Mouse (Mus musculus): ENCODE results near the gene Ctsh.
A peak's percentile ranks its signal among the peaks of the same experiment; 100 is the strongest.
"Not testable (repeated sequence)": the region's sequence is repeated elsewhere in the genome, so short reads cannot be mapped to it uniquely, and the experiment has no call there.

The Ctsh gene

DNA sequence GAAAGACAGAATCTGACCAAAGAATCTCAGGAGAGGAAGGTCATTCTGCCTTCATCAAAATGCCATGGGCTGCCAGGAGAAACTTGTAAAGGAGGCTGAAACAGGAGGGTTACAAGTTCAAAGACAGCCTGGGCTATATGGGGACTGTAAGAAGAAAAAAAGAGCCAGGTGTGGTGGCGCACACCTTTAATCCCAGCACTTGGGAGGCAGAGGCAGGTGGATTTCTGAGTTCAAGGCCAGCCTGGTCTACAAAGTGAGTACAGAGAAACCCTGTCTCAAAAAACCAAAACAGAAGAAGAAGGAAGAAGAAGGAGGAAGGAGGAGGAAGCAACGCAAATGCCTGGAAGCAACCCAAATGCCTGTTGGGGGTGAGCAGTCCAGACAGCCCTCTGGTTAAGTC is at the start of gene Ctsh:
Ctsh (plus strand) TSS at position 301 of the 400 bp plus-strand sequence.
- DNase-seq (ENCODE audit: extremely low read depth, insufficient read length, low spot score), result no peak

DNA sequence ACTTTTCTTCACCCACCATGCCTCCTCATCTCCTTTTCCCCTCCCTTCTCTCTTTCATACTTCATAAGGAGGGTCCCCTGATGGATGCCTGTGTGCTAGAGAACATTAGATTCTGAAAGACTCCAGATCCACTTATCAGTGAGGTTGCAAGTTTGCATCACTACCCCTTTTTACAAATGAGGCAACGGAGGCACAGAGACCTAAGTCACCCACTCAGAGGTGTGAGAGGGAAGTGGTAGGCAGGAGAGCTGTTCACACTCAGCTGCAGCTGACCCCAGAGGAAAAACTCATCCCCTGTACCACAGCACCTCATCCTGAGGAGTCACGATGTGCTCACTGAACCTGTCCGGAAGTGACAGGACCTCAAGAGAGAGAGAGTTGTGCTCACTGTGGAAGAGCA is 47.5 kb upstream of the Ctsh start:
- DNase-seq (ENCODE audit: extremely low read depth, insufficient read length, low spot score), result no peak

GRCm38 (mm10) chr9:90007094-90007493 is 46.9 kb upstream of the Ctsh start:
- no peak for DNase-seq (ENCODE audit: extremely low read depth, insufficient read length, low spot score)

GRCm38 (mm10) chr9:90008138-90008537 is 45.8 kb upstream of the Ctsh start:
- no peak for DNase-seq (ENCODE audit: extremely low read depth, insufficient read length, low spot score)

- no peak for DNase-seq (ENCODE audit: extremely low read depth, insufficient read length, low spot score)
Measured at GRCm38 (mm10) chr9:90011849-90012248, 42.1 kb upstream of the Ctsh start.

DNA sequence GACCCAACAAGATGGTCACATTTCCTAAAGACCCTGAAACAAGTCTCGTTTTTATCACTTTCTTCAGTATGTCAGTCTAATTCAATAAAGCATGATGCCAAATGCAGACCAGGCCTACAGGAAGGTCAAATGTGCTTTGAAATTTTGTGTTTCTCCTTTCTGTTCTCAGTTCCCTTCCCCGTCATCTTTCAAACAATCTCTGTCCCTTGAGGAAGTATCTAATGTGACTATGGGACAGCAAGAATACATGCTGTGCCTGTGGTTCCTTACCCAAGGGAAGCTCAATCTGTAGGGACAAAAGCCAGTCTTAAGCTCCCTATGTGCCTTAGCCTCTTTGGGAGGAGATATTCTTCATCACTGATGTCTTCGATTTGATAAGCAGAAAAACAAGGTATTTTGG is 39.3 kb upstream of the Ctsh start:
- DNase-seq (ENCODE audit: extremely low read depth, insufficient read length, low spot score), result no peak

- no peak for DNase-seq (ENCODE audit: extremely low read depth, insufficient read length, low spot score)
Measured at GRCm38 (mm10) chr9:90016204-90016603, 37.7 kb upstream of the Ctsh start.

GRCm38 (mm10) chr9:90020866-90021265 is 33.1 kb upstream of the Ctsh start:
- no peak for DNase-seq (ENCODE audit: extremely low read depth, insufficient read length, low spot score)

GRCm38 (mm10) chr9:90021442-90021841 is 32.5 kb upstream of the Ctsh start:
- no peak for DNase-seq (ENCODE audit: extremely low read depth, insufficient read length, low spot score)

GRCm38 (mm10) chr9:90027709-90028108 is 26.2 kb upstream of the Ctsh start:
- DNase-seq (ENCODE audit: extremely low read depth, insufficient read length, low spot score), result no peak

DNA sequence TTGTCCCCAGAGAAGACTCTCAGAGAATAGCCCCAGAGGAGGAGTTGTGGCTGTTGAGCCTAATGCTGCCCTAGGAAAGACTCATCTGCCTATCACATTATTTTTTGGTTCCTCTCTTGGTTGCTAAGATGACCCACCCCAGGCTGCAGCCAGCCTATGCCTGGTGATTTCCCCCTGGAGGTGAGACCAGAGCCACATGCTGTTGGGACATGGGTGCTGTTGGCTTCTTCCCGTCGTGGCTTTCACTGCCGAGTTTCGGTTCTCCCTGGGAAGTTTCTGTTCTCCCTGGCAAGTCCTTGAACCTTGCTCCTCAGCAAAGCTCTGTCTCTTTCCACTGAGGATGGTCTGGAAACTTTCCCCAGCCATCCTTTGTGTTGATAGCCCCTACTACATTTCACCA is 20.0 kb upstream of the Ctsh start:
- no peak for DNase-seq (ENCODE audit: extremely low read depth, insufficient read length, low spot score)

DNA sequence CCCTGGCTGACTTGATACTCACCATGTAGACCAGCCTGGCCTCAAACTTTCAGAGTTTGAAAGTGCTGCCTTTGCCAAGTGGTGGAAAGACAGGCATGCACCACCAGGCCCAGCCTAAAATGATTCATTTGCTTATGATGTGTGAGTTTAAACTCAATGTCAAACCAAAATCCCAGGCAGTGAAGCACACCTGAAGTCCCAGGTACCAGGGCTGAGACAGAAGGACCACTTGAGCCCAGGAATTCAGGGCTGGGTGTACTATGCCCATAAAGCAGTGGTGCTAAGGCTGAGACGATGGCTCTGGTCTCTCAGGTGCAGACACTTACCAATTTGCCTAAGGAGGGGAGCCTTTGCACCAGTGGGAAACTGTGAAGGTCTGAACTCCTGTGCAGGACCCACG is 18.8 kb upstream of the Ctsh start:
- no peak for DNase-seq (ENCODE audit: extremely low read depth, insufficient read length, low spot score)

- no peak for DNase-seq (ENCODE audit: extremely low read depth, insufficient read length, low spot score)
Measured at GRCm38 (mm10) chr9:90035794-90036193, 18.2 kb upstream of the Ctsh start.

DNA sequence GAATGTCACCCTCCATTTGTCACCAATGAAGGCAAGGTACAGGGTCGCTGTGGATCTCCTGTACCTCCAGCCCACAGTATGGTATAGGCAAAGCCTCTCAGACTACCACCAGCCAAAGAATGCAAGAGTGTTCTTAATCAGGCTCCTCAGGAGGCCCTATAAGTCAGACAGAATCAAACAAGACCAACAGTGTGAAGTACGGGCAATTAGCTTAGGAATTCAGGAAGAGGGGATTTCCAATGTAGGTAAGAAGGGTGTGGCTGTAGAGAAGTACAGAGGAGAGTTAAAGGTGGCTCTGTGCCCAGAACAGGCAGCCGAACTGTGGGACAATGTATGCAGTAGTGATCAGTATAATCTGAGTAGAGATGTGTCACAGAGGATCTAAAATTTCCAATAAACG is 17.6 kb upstream of the Ctsh start:
- no peak for DNase-seq (ENCODE audit: extremely low read depth, insufficient read length, low spot score)

- DNase-seq (ENCODE audit: extremely low read depth, insufficient read length, low spot score), result no peak
Measured at GRCm38 (mm10) chr9:90038535-90038934, 15.4 kb upstream of the Ctsh start.

DNA sequence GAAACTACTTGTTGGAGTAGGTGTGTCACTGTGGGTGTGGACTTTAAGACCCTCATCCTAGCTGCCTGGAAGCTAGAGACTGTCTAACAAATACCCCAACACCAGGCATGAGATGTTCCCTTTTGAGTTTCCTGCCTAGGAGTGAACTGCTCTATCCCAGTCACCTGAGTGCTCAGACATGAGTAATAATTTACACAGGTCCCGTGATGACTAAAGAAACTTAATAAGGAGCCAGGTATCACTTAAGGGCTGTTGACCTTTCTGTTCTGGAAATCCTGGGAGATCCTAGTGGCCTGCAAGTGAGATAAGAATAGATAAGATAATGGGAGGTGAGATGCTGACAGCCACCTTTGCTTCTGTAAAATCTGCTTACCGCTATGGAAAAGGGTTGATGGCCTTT is 13.0 kb upstream of the Ctsh start:
- DNase-seq (ENCODE audit: extremely low read depth, insufficient read length, low spot score), result no peak

GRCm38 (mm10) chr9:90041556-90041955 is 12.4 kb upstream of the Ctsh start:
- no peak for DNase-seq (ENCODE audit: extremely low read depth, insufficient read length, low spot score)

- not testable (repeated sequence) for DNase-seq (ENCODE audit: extremely low read depth, insufficient read length, low spot score)
Measured at GRCm38 (mm10) chr9:90042906-90043305, 11.0 kb upstream of the Ctsh start.

DNA sequence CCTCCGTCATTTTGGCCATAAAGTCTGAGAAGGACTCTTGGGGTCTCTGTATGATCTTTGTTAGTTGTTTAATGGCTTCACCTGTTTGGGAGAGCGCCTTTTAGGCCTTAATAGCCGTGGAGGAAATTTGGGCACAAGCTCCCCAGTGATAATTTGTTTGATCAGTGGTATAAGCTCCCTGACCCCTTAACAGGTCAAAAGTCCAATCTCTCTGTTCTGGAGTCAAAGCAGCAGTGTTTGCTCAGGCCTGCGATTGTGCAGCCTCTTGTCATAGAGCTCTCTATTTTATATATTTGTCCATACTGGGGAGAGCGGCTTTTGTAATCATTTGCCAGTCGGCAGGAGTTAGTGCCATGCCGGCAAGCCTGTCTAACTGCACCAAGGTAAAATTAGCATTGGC is 8.8 kb upstream of the Ctsh start:
- DNase-seq (ENCODE audit: extremely low read depth, insufficient read length, low spot score), result no peak

- no peak for DNase-seq (ENCODE audit: extremely low read depth, insufficient read length, low spot score)
Measured at GRCm38 (mm10) chr9:90047937-90048627, 5.9 kb upstream of the Ctsh start.

GRCm38 (mm10) chr9:90054371-90055145 is 606 bp downstream of the Ctsh start:
- DNase-seq (ENCODE audit: extremely low read depth, insufficient read length, low spot score), result peak; percentile 86

- no peak for DNase-seq (ENCODE audit: extremely low read depth, insufficient read length, low spot score)
Measured at GRCm38 (mm10) chr9:90055409-90055808, 1.5 kb downstream of the Ctsh start.

Measured in 3134 (cell line).